Mouse (Mus musculus) erythroblast, embryonic 14.5 days (primary cell): ENCODE measurements around the gene Sf3b4. TPM values are rescaled to one million over a fixed set of nuclear protein-coding genes. Genes with fewer than 3 reads are reported as not detected.

ENCODE experiments used
- H3K27me3 ChIP-seq: 2 replicates; pipeline ENCODE4 v1.6.1; 2012; ENCODE audit warnings: inconsistent platforms; ENCODE audit not compliant: control insufficient read depth
- H3K36me3 ChIP-seq: 2 replicates; pipeline ENCODE4 v1.6.1; 2012; ENCODE audit warnings: mild to moderate bottlenecking, inconsistent platforms; ENCODE audit not compliant: control insufficient read depth
- H3K4me1 ChIP-seq: 2 replicates; pipeline ENCODE4 v1.6.1; 2012; ENCODE audit warnings: inconsistent platforms; ENCODE audit not compliant: control insufficient read depth
- H3K4me3 ChIP-seq: replicated peaks from 2 replicates; pipeline ENCODE3; 2012; ENCODE audit warnings: moderate library complexity, mild to moderate bottlenecking, inconsistent platforms
- H3K9me3 ChIP-seq: 2 replicates; pipeline ENCODE4 v1.6.1; 2012; ENCODE audit warnings: low read length, inconsistent platforms, mixed read lengths; ENCODE audit not compliant: control insufficient read depth
- GATA1 ChIP-seq: IDR thresholded peaks from 2 replicates; pipeline ENCODE4 v1.6.1; 2012; ENCODE audit warnings: low read length, inconsistent platforms, mixed read lengths
- TAL1 ChIP-seq: IDR thresholded peaks from 3 replicates; pipeline ENCODE4 v1.6.1; 2012; ENCODE audit warnings: low read length, inconsistent platforms, mixed read lengths
- polyA plus RNA-seq: library from polyadenylated mRNA; stranded (reverse); fragments of >175 nt; gene quantifications from 2 replicates; pipeline ENCODE4 v1.2.3, GENCODE M21; 2012

The Sf3b4 gene
- polyA plus RNA-seq, 1 experiment = 62.7 TPM

DNA sequence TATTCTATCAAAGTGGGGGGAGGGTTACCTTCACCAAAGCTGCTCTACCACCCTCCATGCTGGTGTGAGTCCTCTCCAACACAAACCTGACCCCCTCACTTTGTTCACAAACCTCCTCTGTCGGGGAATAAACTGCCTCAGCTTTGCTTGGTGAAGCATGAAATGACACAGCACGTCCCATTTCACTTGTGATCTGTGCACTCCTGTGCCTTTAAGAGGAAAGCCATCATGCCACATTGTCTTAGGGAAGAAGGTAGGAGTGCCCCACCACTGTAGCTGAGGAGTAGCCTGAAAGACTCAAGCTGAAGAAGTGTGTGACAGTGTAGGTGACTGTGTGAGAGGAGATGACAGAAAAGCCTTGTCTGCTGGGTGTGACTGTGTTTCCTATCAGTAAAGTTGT is 53.3 kb downstream of the Sf3b4 start:
- no peak for TF ChIP-seq TAL1
- no peak for TF ChIP-seq GATA1
- Histone ChIP-seq H3K9me3 (no peaks in the 10 kb centered on the region), H3K36me3 (peaks cover 49% of the 10 kb centered on the region), H3K4me1 (peaks cover 71% of the 10 kb centered on the region), H3K4me3 (peak overlapping the region; percentile 81), H3K27me3 (no peaks in the 10 kb centered on the region)

Other genes starting within 250 kb of the Sf3b4 start
- 32.3 and 36.6 TPM in 2 replicates for gene Anp32e, start 243.1 kb upstream of the Sf3b4 start, polyA plus RNA-seq
- 4.4 and 4.6 TPM in 2 replicates for gene Plekho1, start 176.3 kb upstream of the Sf3b4 start, polyA plus RNA-seq
- gene Vps45, start 113.9 kb upstream of the Sf3b4 start, polyA plus RNA-seq = 1.3 and 1.7 TPM in 2 replicates
- gene Otud7b, start 67.8 kb upstream of the Sf3b4 start, polyA plus RNA-seq = 0.93 and 1.3 TPM in 2 replicates
- not detected in 2 replicates for gene Mtmr11, start 10.3 kb upstream of the Sf3b4 start, polyA plus RNA-seq
- not detected in 2 replicates for gene Sv2a, start 8.8 kb downstream of the Sf3b4 start, polyA plus RNA-seq
- 8.3 and 12.9 TPM in 2 replicates for gene Bola1, start 47.4 kb downstream of the Sf3b4 start, polyA plus RNA-seq
- 0.39 TPM in 1 of 2 replicates, not detected in the other for gene Hist2h2ab, start 47.5 kb downstream of the Sf3b4 start, polyA plus RNA-seq
- 3.8 and 8.5 TPM in 2 replicates for gene Hist2h2ac, start 48.5 kb downstream of the Sf3b4 start, polyA plus RNA-seq
- 0.13 and 0.14 TPM in 2 replicates for gene Hist2h2be, start 48.8 kb downstream of the Sf3b4 start, polyA plus RNA-seq
- gene Hist2h3c2, start 66.8 kb downstream of the Sf3b4 start, polyA plus RNA-seq = 9.1 and 33.9 TPM in 2 replicates
- gene Hist2h2aa2, start 67.9 kb downstream of the Sf3b4 start, polyA plus RNA-seq = 34.2 and 64.0 TPM in 2 replicates
- 7.4 and 13.0 TPM in 2 replicates for gene Hist2h2aa1, start 73.2 kb downstream of the Sf3b4 start, polyA plus RNA-seq
- not detected in 2 replicates for gene Hist2h3c1, start 74.4 kb downstream of the Sf3b4 start, polyA plus RNA-seq
- gene Hist2h4, start 91.0 kb downstream of the Sf3b4 start, polyA plus RNA-seq = 3.1 and 7.2 TPM in 2 replicates
- 24.1 and 60.1 TPM in 2 replicates for gene Hist2h3b, start 96.3 kb downstream of the Sf3b4 start, polyA plus RNA-seq
- gene Hist2h2bb, start 97.4 kb downstream of the Sf3b4 start, polyA plus RNA-seq = 0.89 and 1.4 TPM in 2 replicates
- gene Fcgr1, start 121.6 kb downstream of the Sf3b4 start, polyA plus RNA-seq = not detected in 2 replicates